ENCODE assay signal across 22 mouse cellular contexts in genomic region chr3:121897821-121898574, GRCm38 (mm10). TPM values are rescaled to one million over a fixed set of nuclear protein-coding genes. Genes with fewer than 3 reads are reported as not detected.
DNase-seq lines count a peak whose midpoint lies in the region; ATAC-seq and TF ChIP-seq lines count a peak whose summit lies in the region.
"Had no signal": no experiment of that assay in that cellular context is flagged by ENCODE, and none has a peak within 500 bp of the region (broad histone marks: within the 10 kb centered on the region; RNA-seq: fewer than 3 reads in every experiment).

No protein-coding gene starts in this region.

- TF ChIP-seq CTCF in layer of hippocampus, adult 2 months (conservative IDR thresholded peaks at IDR 0.05) = no peak

- H3K4me2 ChIP-seq in forebrain, embryonic 13.5 days = no peak overlapping the region
- H3K4me2 ChIP-seq in forebrain, embryonic 11.5 days (ENCODE audit: low read depth, low read length, severe bottlenecking) = no peak overlapping the region
- H3K4me2 ChIP-seq in limb, embryonic 14.5 days (replicated peaks; ENCODE audit: low read depth, low read length, severe bottlenecking) = no peak overlapping the region
- H3K4me2 ChIP-seq: forebrain, embryonic 15.5 days; heart, embryonic 12.5 days; hindbrain, embryonic 15.5 days; liver, embryonic 13.5 days; midbrain, embryonic 13.5 days; neural tube, embryonic 13.5 days had no signal

- no peaks in the 10 kb centered on the region for H3K9me3 ChIP-seq in forebrain, embryonic 13.5 days (replicated peaks)
- H3K9me3 ChIP-seq in forebrain, embryonic 11.5 days (ENCODE audit: control insufficient read depth, low read length) = no peaks in the 10 kb centered on the region
- no peaks in the 10 kb centered on the region for H3K9me3 ChIP-seq in embryonic facial prominence, embryonic 10.5 days
- no peaks in the 10 kb centered on the region for H3K9me3 ChIP-seq in limb, embryonic 14.5 days (ENCODE audit: control insufficient read depth, low read length)
- H3K9me3 ChIP-seq: forebrain, embryonic 15.5 days; G1E; heart, embryonic 12.5 days; hindbrain, embryonic 15.5 days; liver, embryonic 13.5 days; midbrain, embryonic 13.5 days; neural tube, embryonic 13.5 days had no signal

- H3K27ac ChIP-seq in forebrain, embryonic 13.5 days = no peak overlapping the region
- no peak overlapping the region for H3K27ac ChIP-seq in forebrain, embryonic 11.5 days (ENCODE audit: low read depth, low read length)
- H3K27ac ChIP-seq in embryonic facial prominence, embryonic 10.5 days (replicated peaks) = no peak overlapping the region
- no peak overlapping the region for H3K27ac ChIP-seq in limb, embryonic 14.5 days (replicated peaks; ENCODE audit: low read depth, low read length)
- H3K27ac ChIP-seq in layer of hippocampus, adult 2 months = no peak overlapping the region
- H3K27ac ChIP-seq: forebrain, embryonic 15.5 days; hindbrain, embryonic 15.5 days; liver, embryonic 13.5 days; midbrain, embryonic 13.5 days; neural tube, embryonic 13.5 days had no signal

- WGBS in forebrain, embryonic 13.5 days = 85% methylated on average over 14 of the region's 14 CpGs
- 87% methylated on average over 14 of the region's 14 CpGs for WGBS in forebrain, embryonic 11.5 days
- WGBS in embryonic facial prominence, embryonic 10.5 days = 81% methylated on average over 14 of the region's 14 CpGs
- 54% methylated on average over 14 of the region's 14 CpGs for WGBS in limb, embryonic 14.5 days

- peak; percentile 66; the same call in 1 of the 2 replicates for ATAC-seq in forebrain, embryonic 13.5 days
- ATAC-seq in forebrain, embryonic 11.5 days (replicated peaks; ENCODE audit: low FRiP score) = no peak
- ATAC-seq in limb, embryonic 14.5 days (ENCODE audit: low FRiP score, low read depth) = no peak
- ATAC-seq: forebrain, embryonic 15.5 days; midbrain, embryonic 13.5 days had no signal

- no peak for DNase-seq in forebrain, embryonic 11.5 days (ENCODE audit: low spot score)
- peak; percentile 4 for DNase-seq in left cerebral cortex, postnatal 4 days
- DNase-seq in left cerebral cortex, postnatal 10 days (ENCODE audit: extremely low spot score in 1 of 2, low spot score in 2 of 2) = no peak
- DNase-seq in embryonic facial prominence, embryonic 10.5 days (ENCODE audit: low spot score) = peak; percentile 21
- DNase-seq in limb, embryonic 14.5 days (ENCODE audit: low spot score) = peak; percentile 56
- DNase-seq in Muller cell, postnatal 12 days (ENCODE audit: inconsistent ontology term) = no peak
- DNase-seq in layer of hippocampus, adult 2 months (ENCODE audit: low spot score in 2 of 2) = no peak
- DNase-seq: adrenal gland, postnatal 36 days; cerebellum, adult 2 months; gastrocnemius, adult 2 months; kidney, adult 11 months; kidney, postnatal 10 days; liver, embryonic 13.5 days; lung, postnatal 10 days; thymus, postnatal 25 days had no signal

- no peaks in the 10 kb centered on the region for H3K4me1 ChIP-seq in forebrain, embryonic 13.5 days
- no peaks in the 10 kb centered on the region for H3K4me1 ChIP-seq in forebrain, embryonic 11.5 days (replicated peaks; ENCODE audit: control insufficient read depth, insufficient read depth, low read length)
- H3K4me1 ChIP-seq in embryonic facial prominence, embryonic 10.5 days = peaks cover 15% of the 10 kb centered on the region
- 0 out of 2 replicates have a peak, but pooled peaks cover under 1% of the 10 kb centered on the region for H3K4me1 ChIP-seq in limb, embryonic 14.5 days (ENCODE audit: control insufficient read depth, insufficient read depth, low read length)
- H3K4me1 ChIP-seq: forebrain, embryonic 15.5 days; heart, embryonic 12.5 days; hindbrain, embryonic 15.5 days; liver, embryonic 13.5 days; midbrain, embryonic 13.5 days; neural tube, embryonic 13.5 days had no signal

- intact Hi-C loops in left cerebral cortex, postnatal 4 days (cut with DNase I) = no loop called here
- intact Hi-C loops in left cerebral cortex, postnatal 10 days (cut with DNase I) = no loop called here

- no peaks in the 10 kb centered on the region for H3K36me3 ChIP-seq in forebrain, embryonic 13.5 days (ENCODE audit: poor library complexity, severe bottlenecking)
- H3K36me3 ChIP-seq in forebrain, embryonic 11.5 days (ENCODE audit: control insufficient read depth, insufficient read depth, low read length) = no peaks in the 10 kb centered on the region
- H3K36me3 ChIP-seq in embryonic facial prominence, embryonic 10.5 days (replicated peaks) = no peaks in the 10 kb centered on the region
- H3K36me3 ChIP-seq in limb, embryonic 14.5 days (ENCODE audit: control insufficient read depth, insufficient read depth, low read length) = no peaks in the 10 kb centered on the region
- H3K36me3 ChIP-seq: forebrain, embryonic 15.5 days; G1E; heart, embryonic 12.5 days; hindbrain, embryonic 15.5 days; liver, embryonic 13.5 days; midbrain, embryonic 13.5 days; neural tube, embryonic 13.5 days had no signal

- H3K4me3 ChIP-seq in forebrain, embryonic 13.5 days = no peak overlapping the region
- H3K4me3 ChIP-seq in forebrain, embryonic 11.5 days (ENCODE audit: low read depth, low read length) = no peak overlapping the region
- no peak overlapping the region for H3K4me3 ChIP-seq in embryonic facial prominence, embryonic 10.5 days
- no peak overlapping the region for H3K4me3 ChIP-seq in limb, embryonic 14.5 days (replicated peaks; ENCODE audit: low read length)
- H3K4me3 ChIP-seq in layer of hippocampus, adult 2 months = no peak overlapping the region
- H3K4me3 ChIP-seq: forebrain, embryonic 15.5 days; gastrocnemius, adult 2 months; heart, embryonic 12.5 days; hindbrain, embryonic 15.5 days; liver, embryonic 13.5 days; midbrain, embryonic 13.5 days; neural tube, embryonic 13.5 days had no signal

- no peaks in the 10 kb centered on the region for H3K27me3 ChIP-seq in forebrain, embryonic 13.5 days
- no peaks in the 10 kb centered on the region for H3K27me3 ChIP-seq in forebrain, embryonic 11.5 days (ENCODE audit: control insufficient read depth, insufficient read depth, low read length)
- H3K27me3 ChIP-seq in embryonic facial prominence, embryonic 10.5 days (replicated peaks; ENCODE audit: low read depth, poor library complexity, severe bottlenecking) = no peaks in the 10 kb centered on the region
- H3K27me3 ChIP-seq in limb, embryonic 14.5 days (ENCODE audit: control insufficient read depth, insufficient read depth, low read length) = no peaks in the 10 kb centered on the region
- H3K27me3 ChIP-seq: forebrain, embryonic 15.5 days; heart, embryonic 12.5 days; hindbrain, embryonic 15.5 days; liver, embryonic 13.5 days; neural tube, embryonic 13.5 days had no signal

- H3K9ac ChIP-seq in forebrain, embryonic 13.5 days = no peak overlapping the region
- no peak overlapping the region for H3K9ac ChIP-seq in forebrain, embryonic 11.5 days (ENCODE audit: low read length)
- no peak overlapping the region for H3K9ac ChIP-seq in limb, embryonic 14.5 days (ENCODE audit: low read depth, low read length, severe bottlenecking)
- H3K9ac ChIP-seq: forebrain, embryonic 15.5 days; heart, embryonic 12.5 days; hindbrain, embryonic 15.5 days; liver, embryonic 13.5 days; midbrain, embryonic 13.5 days; neural tube, embryonic 13.5 days had no signal

- TF ChIP-seq POLR2A in limb, embryonic 14.5 days (IDR thresholded peaks at IDR 0.05; ENCODE audit: borderline replicate concordance, extremely low read depth, insufficient read depth, insufficient read length) = no peak

RNA-seq across cellular contexts. Expression of gene Arhgap29, which starts 54.3 kb away (rescaled TPM):
- polyA plus RNA-seq in forebrain, embryonic 13.5 days (2015; fragmentation: Nextera tagmentation; extraction: Ambion mirVana) = 9.6 and 11.5 TPM in 2 replicates
- polyA plus RNA-seq in forebrain, embryonic 11.5 days (2014; fragmentation: Nextera tagmentation; extraction: Ambion mirVana) = 31.0 and 35.0 TPM in 2 replicates
- total RNA-seq in left cerebral cortex, postnatal 4 days (2021) = 10 to 100 TPM; 50.7 to 56.0 TPM
- 10 to 100 TPM; 30.4 to 33.8 TPM for total RNA-seq in left cerebral cortex, postnatal 10 days (2021)
- 40.9 and 46.9 TPM in 2 replicates for polyA plus RNA-seq in embryonic facial prominence, embryonic 10.5 days (2016; fragmentation: Nextera tagmentation; extraction: Ambion mirVana)
- 42.0 and 47.4 TPM in 2 replicates for polyA plus RNA-seq in limb, embryonic 14.5 days (2012; rRNA removed)
- polyA plus RNA-seq in limb, embryonic 14.5 days (2014; fragmentation: Nextera tagmentation; extraction: Ambion mirVana) = 65.0 and 66.9 TPM in 2 replicates
- 10 to 100 TPM; 14.0 to 16.9 TPM for total RNA-seq in layer of hippocampus, adult 2 months (2021)

Comparison
In these comparisons a context has a peak if more than half of its experiments do, and no peak if none do; other contexts are left out.
1. DNase-seq: peak in left cerebral cortex, postnatal 4 days (single experiment), embryonic facial prominence, embryonic 10.5 days (single experiment) and limb, embryonic 14.5 days (single experiment); none in forebrain, embryonic 11.5 days (single experiment), left cerebral cortex, postnatal 10 days (0 of 2), Muller cell, postnatal 12 days (single experiment) and layer of hippocampus, adult 2 months (0 of 2).